Mouse (Mus musculus): Measurements from ENCODE around the gene Tmem30b.

- TF ChIP-seq CTCF (IDR thresholded peaks at IDR 0.05; ENCODE audit: extremely low read depth, insufficient read depth, low read length): no peak
- no peak for TF ChIP-seq POLR2A (IDR thresholded peaks at IDR 0.05; ENCODE audit: extremely low read depth, insufficient read depth, low read length)
These were observed 52.2 kb downstream of the Tmem30b start for GRCm38 (mm10) chr12:73493929-73494530.

Measured in cortical plate, adult 2 months (tissue).